Mouse (Mus musculus) CH12.LX (cell line): ENCODE measurements around the gene Celf2. TPM values are rescaled to one million over a fixed set of nuclear protein-coding genes. Genes with fewer than 3 reads are reported as not detected.

ENCODE experiments used
- DNase-seq: peaks from one replicate; pipeline ENCODE4 v3.0.0-alpha.2; 2013; ENCODE audit errors: extremely low read depth
- H3K27ac ChIP-seq: 2 replicates; pipeline ENCODE4 v1.5.1; 2012; ENCODE audit warnings: low read depth, mild to moderate bottlenecking, control low read depth, moderate library complexity; ENCODE audit not compliant: insufficient read depth
- H3K27me3 ChIP-seq: replicated peaks from 2 replicates; pipeline ENCODE3; 2012; ENCODE audit warnings: inconsistent platforms
- H3K36me3 ChIP-seq, 2 experiments: replicated peaks in 1 of 2; 2 replicates each; pipeline versions ENCODE3 to v1.6.1; 2012; ENCODE audit warnings: inconsistent platforms in 1 of 2, low read length in 1 of 2, mild to moderate bottlenecking in 1 of 2, mixed read lengths in 1 of 2, moderate library complexity in 1 of 2; ENCODE audit not compliant: control insufficient read depth in 1 of 2, insufficient read depth in 1 of 2
- H3K4me1 ChIP-seq, 2 experiments: 2 replicates each; pipeline ENCODE4 v1.6.1; 2012; ENCODE audit warnings: inconsistent platforms in 1 of 2, moderate library complexity in 1 of 2; ENCODE audit not compliant: insufficient read depth in 2 of 2, control insufficient read depth in 1 of 2
- H3K4me2 ChIP-seq: 2 replicates; pipeline ENCODE4 v1.6.1; 2012; ENCODE audit warnings: low read depth, mild to moderate bottlenecking, control low read depth; ENCODE audit not compliant: poor library complexity, insufficient read depth, severe bottlenecking
- H3K4me3 ChIP-seq, 3 experiments: fragments of 150-350 bp in 1 of 3; sonication (generic) in 1 of 3; replicated peaks in 1 of 3; 2 replicates each; pipeline versions ENCODE3 to v1.5.1; 2011 to 2012; ENCODE audit warnings: low read depth in 2 of 3, low read length in 2 of 3, mild to moderate bottlenecking in 2 of 3, moderate library complexity in 2 of 3, control low read depth in 1 of 3, improper control_type of control experiment in 1 of 3, inconsistent platforms in 1 of 3, mixed read lengths in 1 of 3; ENCODE audit not compliant: poor library complexity in 1 of 3
- H3K79me2 ChIP-seq: replicated peaks from 2 replicates; pipeline ENCODE4 v1.6.1; 2012; ENCODE audit warnings: mild to moderate bottlenecking, moderate library complexity; ENCODE audit not compliant: control insufficient read depth, poor library complexity, insufficient read depth, severe bottlenecking; ENCODE audit errors: extremely low read depth
- H3K9ac ChIP-seq: 2 replicates; pipeline ENCODE4 v1.6.1; 2012; ENCODE audit warnings: low read depth, mild to moderate bottlenecking, control low read depth, moderate library complexity; ENCODE audit not compliant: insufficient read depth
- H3K9me3 ChIP-seq: replicated peaks from 2 replicates; pipeline ENCODE3; 2012; ENCODE audit warnings: low read length, inconsistent platforms, mixed read lengths
- BHLHE40 ChIP-seq: IDR thresholded peaks from 2 replicates; pipeline ENCODE4 v1.6.1; 2011; ENCODE audit warnings: mild to moderate bottlenecking, low read depth, low read length, improper control_type of control experiment
- CHD1 ChIP-seq: IDR thresholded peaks from 2 replicates; pipeline ENCODE4 v1.6.1; 2012; ENCODE audit warnings: low read depth, low read length, improper control_type of control experiment, inconsistent platforms
- CTCF ChIP-seq, 2 experiments: IDR thresholded peaks in 1 of 2; conservative IDR thresholded peaks in 1 of 2; 2 replicates each; pipeline ENCODE4 v1.5.1; 2011 to 2012; ENCODE audit warnings: low read depth in 2 of 2, low read length in 2 of 2, improper control_type of control experiment in 1 of 2, inconsistent platforms in 1 of 2, mild to moderate bottlenecking in 1 of 2, moderate library complexity in 1 of 2
- E2F4 ChIP-seq: IDR thresholded peaks from 2 replicates; pipeline ENCODE4 v1.6.1; 2011; ENCODE audit warnings: low read depth, low read length, improper control_type of control experiment; ENCODE audit not compliant: insufficient replicate concordance
- ELF1 ChIP-seq: IDR thresholded peaks from 2 replicates; pipeline ENCODE4 v1.6.1; 2014; ENCODE audit warnings: low read depth, mild to moderate bottlenecking, inconsistent platforms, low read length, improper control_type of control experiment
- EP300 ChIP-seq: IDR thresholded peaks from 2 replicates; pipeline ENCODE4 v1.6.1; 2011; ENCODE audit warnings: low read length, improper control_type of control experiment
- ETS1 ChIP-seq: conservative IDR thresholded peaks from 2 replicates; pipeline ENCODE4 v1.6.1; 2012; ENCODE audit warnings: low read depth, mild to moderate bottlenecking, inconsistent platforms, low read length, improper control_type of control experiment, moderate library complexity
- GABPA ChIP-seq: IDR thresholded peaks from 2 replicates; pipeline ENCODE4 v1.6.1; 2012; ENCODE audit warnings: low read depth, low read length, improper control_type of control experiment, inconsistent platforms; ENCODE audit not compliant: insufficient replicate concordance
- HCFC1 ChIP-seq: IDR thresholded peaks from 2 replicates; pipeline ENCODE4 v1.6.1; 2012; ENCODE audit warnings: low read depth, mild to moderate bottlenecking, inconsistent platforms, low read length, improper control_type of control experiment
- JUN ChIP-seq: IDR thresholded peaks from 2 replicates; pipeline ENCODE4 v1.6.1; 2011; ENCODE audit warnings: low read depth, mild to moderate bottlenecking, low read length, improper control_type of control experiment, moderate library complexity; ENCODE audit not compliant: insufficient read depth
- KAT2A ChIP-seq: IDR thresholded peaks from 2 replicates; pipeline ENCODE4 v1.6.1; 2012; ENCODE audit warnings: low read length, improper control_type of control experiment, inconsistent platforms; ENCODE audit not compliant: insufficient replicate concordance
- MAFK ChIP-seq: IDR thresholded peaks from 2 replicates; pipeline ENCODE4 v1.6.1; 2011; ENCODE audit warnings: low read length, improper control_type of control experiment; ENCODE audit not compliant: insufficient replicate concordance
- MAX ChIP-seq: IDR thresholded peaks from 2 replicates; pipeline ENCODE4 v1.6.1; 2011; ENCODE audit warnings: low read length, improper control_type of control experiment
- MAZ ChIP-seq: IDR thresholded peaks from 2 replicates; pipeline ENCODE4 v1.6.1; 2012; ENCODE audit warnings: low read depth, mild to moderate bottlenecking, inconsistent platforms, low read length, improper control_type of control experiment, moderate library complexity
- MEF2A ChIP-seq: IDR thresholded peaks from 2 replicates; pipeline ENCODE4 v1.6.1; 2014; ENCODE audit warnings: low read depth, mild to moderate bottlenecking, inconsistent platforms, low read length, improper control_type of control experiment, borderline replicate concordance
- MXI1 ChIP-seq: IDR thresholded peaks from 2 replicates; pipeline ENCODE4 v1.6.1; 2011; ENCODE audit warnings: mild to moderate bottlenecking, low read depth, low read length, improper control_type of control experiment
- NELFE ChIP-seq: IDR thresholded peaks from 2 replicates; pipeline ENCODE4 v1.6.1; 2011; ENCODE audit warnings: low read depth, low read length, improper control_type of control experiment
- PAX5 ChIP-seq: IDR thresholded peaks from 2 replicates; pipeline ENCODE4 v1.6.1; 2012; ENCODE audit warnings: low read length, inconsistent platforms, mixed read lengths
- POLR2A ChIP-seq: IDR thresholded peaks from 2 replicates; pipeline ENCODE4 v1.6.1; 2011; ENCODE audit warnings: low read depth, mild to moderate bottlenecking, improper control_type of control experiment, low read length
- RCOR1 ChIP-seq: conservative IDR thresholded peaks from 2 replicates; pipeline ENCODE4 v1.6.1; 2012; ENCODE audit warnings: low read depth, mild to moderate bottlenecking, inconsistent platforms, low read length, improper control_type of control experiment
- SMC3 ChIP-seq: IDR thresholded peaks from 2 replicates; pipeline ENCODE4 v1.6.1; 2011; ENCODE audit warnings: low read depth, low read length, improper control_type of control experiment
- TCF12 ChIP-seq: IDR thresholded peaks from 2 replicates; pipeline ENCODE4 v1.6.1; 2014; ENCODE audit warnings: low read depth, mild to moderate bottlenecking, inconsistent platforms, low read length, improper control_type of control experiment
- UBTF ChIP-seq: IDR thresholded peaks from 2 replicates; pipeline ENCODE4 v1.6.1; 2012; ENCODE audit warnings: low read depth, mild to moderate bottlenecking, inconsistent platforms, low read length, improper control_type of control experiment, moderate library complexity
- USF2 ChIP-seq: conservative IDR thresholded peaks from 2 replicates; pipeline ENCODE4 v1.6.1; 2011; ENCODE audit warnings: low read depth, low read length, improper control_type of control experiment
- ZNF384 ChIP-seq: IDR thresholded peaks from 2 replicates; pipeline ENCODE4 v1.6.1; 2012; ENCODE audit warnings: low read depth, low read length, improper control_type of control experiment, inconsistent platforms
- dilution Hi-C: fragments of 300-500 bp; cut with MboI; formaldehyde crosslinking; loops from 2 replicates; pipeline ENCODE4 v1.14.3; 2020; ENCODE audit warnings: low sequenced_read_pairs; ENCODE audit not compliant: extremely low pct_unique_long_range_greater_than_20kb, extremely low pct_ligation_motif_present
- in situ Hi-C: fragments of 300-500 bp; cut with MboI; formaldehyde crosslinking; loops from 3 replicates; pipeline ENCODE4 v1.14.3; 2019; ENCODE audit warnings: low sequenced_read_pairs, low pct_ligation_motif_present, low pct_unique_long_range_greater_than_20kb, mixed read lengths
- polyA plus RNA-seq: library from polyadenylated mRNA; unstranded; fragments of >175 nt; gene quantifications from 2 replicates; pipeline ENCODE4 v1.2.1, GENCODE M21; 2012; ENCODE audit warnings: low read depth; ENCODE audit not compliant: insufficient read length
- total RNA-seq, 2 experiments: library from RNA; depleted of rRNA; stranded (reverse); fragments of 300-350 nt in 1 of 2; fragments of >200 nt in 1 of 2; gene quantifications; 2 replicates each; pipeline ENCODE4 v1.2.3; 2012 to 2014

Celf2 gene
- total and polyA plus RNA-seq, 3 experiments: 51.0 to 143 (median 103) TPM

DNA sequence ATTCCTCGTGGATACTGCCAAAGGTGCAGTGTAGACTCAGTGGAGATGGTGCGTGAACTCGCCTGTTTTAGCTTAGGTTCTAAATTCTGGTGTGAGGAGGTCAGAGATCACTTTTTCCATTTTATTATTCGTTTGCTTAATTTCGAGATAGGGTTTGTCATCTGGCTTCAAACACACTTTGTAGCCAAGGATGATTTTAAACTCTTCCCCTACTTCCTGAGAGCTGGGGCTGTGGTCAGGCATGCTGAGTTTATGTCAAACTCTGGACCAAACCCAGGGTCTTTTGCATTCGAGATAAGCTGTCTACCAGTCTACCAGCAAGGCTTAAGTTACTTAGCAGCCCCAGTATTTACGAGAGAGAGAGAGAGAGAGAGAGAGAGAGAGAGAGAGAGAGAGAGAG, 429.3 kb downstream of the Celf2 start:
- H3K9me3 ChIP-seq: no peaks in the 10 kb centered on the region
- dilution Hi-C loops (no loop called here), in situ Hi-C loops (no loop called here)
- TF ChIP-seq BHLHE40 (no peak), MAZ (no peak), GABPA (no peak), TCF12 (no peak), UBTF (no peak), RCOR1 (no peak), KAT2A (no peak), MAFK (no peak), ELF1 (no peak), ETS1 (no peak), MEF2A (no peak), E2F4 (no peak), USF2 (no peak), POLR2A (no peak)
- no peak overlapping the region for H3K4me2 ChIP-seq
- no peak overlapping the region for H3K9ac ChIP-seq
- H3K36me3 ChIP-seq: no peaks in the 10 kb centered on the region
- H3K27ac ChIP-seq: no peak overlapping the region
- no peaks in the 10 kb centered on the region; a peak in 1 of 4 replicates for H3K4me1 ChIP-seq
- no peaks in the 10 kb centered on the region for H3K79me2 ChIP-seq
- no peaks in the 10 kb centered on the region for H3K27me3 ChIP-seq
- DNase-seq: no peak
- H3K4me3 ChIP-seq: no peak overlapping the region

DNA sequence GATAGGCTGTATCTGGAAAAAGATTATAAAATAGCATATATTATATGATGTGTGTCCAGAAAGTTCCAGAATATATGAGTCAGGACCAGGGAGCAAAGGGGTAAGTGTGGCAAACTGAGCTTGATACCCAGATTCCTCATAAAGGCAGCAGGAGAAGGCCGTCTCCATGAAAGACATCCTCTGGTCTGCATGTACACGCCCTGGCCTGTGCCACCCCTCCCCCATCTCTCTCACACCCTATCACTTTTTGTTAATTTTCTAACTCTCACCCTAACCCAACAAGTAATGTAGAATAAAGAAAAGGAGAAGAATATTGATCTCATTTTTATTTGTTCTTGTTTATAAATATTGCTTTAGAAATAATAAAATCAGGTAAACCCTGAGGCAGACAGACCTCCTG, 430.0 kb downstream of the Celf2 start:
- Histone ChIP-seq H3K79me2 (no peaks in the 10 kb centered on the region), H3K9ac (no peak overlapping the region)
- in situ Hi-C loops: no loop called here
- TF ChIP-seq CTCF (conservative IDR thresholded peaks at IDR 0.05 in 1 of 2, IDR thresholded peaks at IDR 0.05 in 1 of 2; ENCODE audit: low read depth in 2 of 2, low read length in 2 of 2): no peak
- TF ChIP-seq NELFE: no peak
- TF ChIP-seq SMC3: no peak
- TF ChIP-seq RCOR1: no peak
- TF ChIP-seq CHD1: no peak
- TF ChIP-seq GABPA: no peak
- TF ChIP-seq MAX: no peak
- no peak for TF ChIP-seq MAFK
- no peak for TF ChIP-seq BHLHE40
- TF ChIP-seq ZNF384: no peak
- TF ChIP-seq MXI1: no peak
- TF ChIP-seq EP300: no peak
- TF ChIP-seq HCFC1: no peak
- no peak for TF ChIP-seq PAX5
- no peak for TF ChIP-seq JUN
- TF ChIP-seq, all 38 proteins: peak for 0
- Histone ChIP-seq H3K4me2 (no peak overlapping the region), H3K27me3 (no peaks in the 10 kb centered on the region), H3K4me3 (no peak overlapping the region), H3K9me3 (no peaks in the 10 kb centered on the region), H3K4me1 (no peaks in the 10 kb centered on the region; a peak in 1 of 4 replicates), H3K27ac (no peak overlapping the region), H3K36me3 (no peaks in the 10 kb centered on the region)
- no peak for DNase-seq
- dilution Hi-C loops: no loop called here
